Mouse (Mus musculus) ovary, postnatal 36 days (tissue): ENCODE measurements around the gene Tmigd1.
"Not testable (repeated sequence)": the region's sequence is repeated elsewhere in the genome, so short reads cannot be mapped to it uniquely, and the experiment has no call there.

Source experiments
- DNase-seq: peaks from one replicate; pipeline ENCODE4 v3.0.0; 2022; ENCODE audit warnings: low spot score, mixed read lengths

Gene Tmigd1

DNA sequence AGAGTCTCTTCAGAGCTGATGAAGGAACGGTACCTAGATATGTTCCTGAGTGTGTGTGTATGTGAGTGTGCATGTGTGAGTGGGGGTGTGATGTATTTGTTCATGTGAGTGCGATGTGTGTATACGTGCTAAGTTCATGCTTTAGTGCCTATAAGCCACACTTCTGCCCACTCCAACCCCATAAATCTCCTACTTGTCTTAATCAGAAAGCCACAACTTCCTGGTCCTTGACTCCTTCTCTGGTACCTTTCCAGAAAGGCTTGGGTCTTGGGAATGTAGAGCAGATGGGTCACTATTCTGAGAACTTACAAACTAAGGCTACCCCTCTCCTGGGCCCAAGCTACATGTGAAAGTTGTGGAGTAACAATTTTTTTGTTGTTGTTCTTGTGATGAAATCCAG is 3.2 kb upstream of the Tmigd1 start:
- DNase-seq: no peak

DNA sequence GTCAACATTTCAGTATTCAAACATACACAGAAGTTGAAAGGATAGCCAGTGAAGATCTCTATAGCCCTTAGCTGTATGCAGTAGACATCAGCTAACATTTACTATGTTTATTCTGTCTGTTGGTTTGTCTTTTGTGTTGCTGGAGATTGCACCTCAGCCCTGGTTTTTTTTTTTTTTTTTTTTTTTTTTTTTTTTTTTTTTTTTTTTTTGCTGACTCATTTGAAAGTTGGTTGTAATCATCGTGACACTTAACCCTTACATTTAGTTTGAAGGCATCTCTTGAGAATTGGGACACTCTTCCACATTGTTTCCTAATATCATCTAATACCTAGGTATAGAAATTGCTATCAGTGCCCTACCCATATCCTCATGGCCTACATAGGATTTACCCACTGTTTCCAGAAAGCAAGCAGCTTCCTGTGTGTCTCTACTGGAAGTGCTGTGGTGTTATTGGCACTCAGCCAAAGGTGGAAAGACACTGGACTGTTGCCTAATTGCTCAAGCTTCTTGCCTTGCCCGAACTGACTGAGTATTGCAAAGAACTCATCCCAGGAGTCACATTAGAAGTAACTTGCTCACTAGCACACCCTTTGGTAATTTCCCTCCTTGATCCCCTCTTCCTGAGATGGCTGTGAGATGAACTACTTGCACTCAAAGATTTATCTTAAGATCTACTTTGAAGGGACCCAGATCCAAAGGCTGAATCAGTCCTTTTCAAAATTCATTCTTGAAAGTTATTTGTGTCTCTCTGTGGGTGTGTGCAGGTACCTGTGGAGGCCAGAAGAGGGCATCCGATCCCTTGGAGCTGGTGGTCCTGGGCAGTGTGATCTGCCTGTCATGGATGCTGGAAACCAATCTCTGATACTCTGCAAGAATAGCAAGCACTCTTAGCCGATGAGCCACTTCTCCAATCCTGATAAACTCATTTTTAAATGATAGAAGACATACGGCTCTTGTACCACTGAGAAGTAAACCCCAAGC is 1.9 kb upstream of the Tmigd1 start:
- DNase-seq: no peak

DNA sequence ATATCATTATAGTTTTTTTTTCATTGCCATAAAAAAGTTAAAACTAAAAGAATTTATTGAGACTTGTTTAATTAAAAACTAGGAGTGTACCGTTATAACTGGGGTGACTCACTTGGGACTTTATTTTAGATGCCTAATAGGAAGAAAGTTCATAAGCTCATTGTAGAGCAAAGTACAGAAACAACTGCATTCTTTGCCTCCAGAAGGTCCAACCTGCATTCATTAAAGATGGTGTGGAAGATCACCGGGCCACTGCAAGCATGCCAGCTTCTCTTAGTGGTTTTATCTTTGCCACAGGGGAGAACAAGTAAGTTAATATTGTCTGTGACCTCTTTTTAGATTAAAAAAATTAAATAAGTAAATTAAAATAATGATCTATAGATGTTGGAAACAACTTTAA is 2.4 kb downstream of the Tmigd1 start:
- DNase-seq: no peak

DNA sequence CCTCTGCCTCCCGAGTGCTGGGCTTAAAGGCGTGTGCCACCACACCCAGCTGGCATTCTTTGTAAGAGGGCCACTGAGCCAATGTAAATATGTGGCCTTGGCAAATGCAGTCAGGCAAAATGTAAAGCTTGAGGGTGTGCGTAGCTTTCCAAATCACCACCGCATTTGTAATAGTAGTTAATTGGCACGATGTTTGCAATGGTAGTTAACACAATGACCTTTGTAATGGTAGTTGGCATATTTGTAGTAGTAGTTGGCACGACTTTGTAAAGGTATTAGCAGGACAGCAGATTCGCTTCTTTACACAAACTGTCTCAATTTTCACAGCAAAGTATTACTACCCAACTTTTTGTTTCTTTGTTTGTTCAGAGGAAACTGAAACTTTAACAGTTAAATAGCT is 6.7 kb downstream of the Tmigd1 start:
- DNase-seq: no peak

DNA sequence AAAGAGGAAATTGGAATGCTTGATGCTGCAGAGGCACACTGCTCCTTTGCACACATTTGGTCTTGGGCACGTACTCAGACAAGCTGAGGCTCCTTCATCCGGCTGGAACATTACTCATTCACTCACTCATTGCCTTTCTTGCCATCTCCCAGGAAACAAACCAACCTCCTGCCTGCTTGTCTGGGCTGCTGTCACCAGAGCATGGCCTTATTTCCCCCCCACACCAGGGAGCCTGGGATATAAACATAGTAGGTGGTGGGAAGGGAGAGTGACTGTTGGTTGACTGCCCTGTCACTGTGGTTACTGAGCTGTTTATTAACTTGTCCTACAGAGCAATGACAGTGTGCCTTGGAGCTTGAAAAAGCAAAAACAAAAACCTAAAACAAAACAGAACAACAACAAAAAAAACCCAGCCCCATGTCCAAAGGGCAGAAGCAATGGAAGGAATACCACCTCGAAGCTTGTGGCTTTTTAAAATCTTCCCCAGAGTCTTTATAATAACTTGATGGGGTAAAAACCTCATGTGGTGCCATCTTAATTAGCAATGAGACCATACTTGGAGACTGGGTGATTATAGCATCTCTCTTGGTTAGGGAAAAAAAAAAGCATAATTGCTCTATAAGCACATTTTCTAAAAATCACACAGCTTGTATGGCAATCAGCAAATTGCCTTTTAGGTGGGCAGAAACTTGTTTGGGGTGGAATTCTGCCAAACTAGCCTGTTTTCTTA is 9.5 kb downstream of the Tmigd1 start:
- no peak for DNase-seq

DNA sequence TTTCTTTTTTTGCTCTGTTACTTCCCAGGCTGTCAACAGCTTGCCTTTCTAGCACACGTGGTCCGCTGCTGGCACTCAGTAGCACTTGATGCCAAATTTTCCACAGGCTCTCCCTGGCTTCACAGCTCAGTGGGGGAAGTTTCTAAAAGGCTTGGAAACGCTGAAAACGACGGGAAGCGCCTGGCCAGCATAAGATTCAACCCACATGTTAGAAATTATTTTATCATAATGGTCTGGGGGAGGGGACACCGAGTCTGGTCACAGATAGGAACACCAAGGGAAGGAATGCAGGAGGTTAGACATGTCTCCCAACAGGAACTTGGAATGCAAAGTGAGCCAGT is 10.1 kb downstream of the Tmigd1 start:
- no peak for DNase-seq

DNA sequence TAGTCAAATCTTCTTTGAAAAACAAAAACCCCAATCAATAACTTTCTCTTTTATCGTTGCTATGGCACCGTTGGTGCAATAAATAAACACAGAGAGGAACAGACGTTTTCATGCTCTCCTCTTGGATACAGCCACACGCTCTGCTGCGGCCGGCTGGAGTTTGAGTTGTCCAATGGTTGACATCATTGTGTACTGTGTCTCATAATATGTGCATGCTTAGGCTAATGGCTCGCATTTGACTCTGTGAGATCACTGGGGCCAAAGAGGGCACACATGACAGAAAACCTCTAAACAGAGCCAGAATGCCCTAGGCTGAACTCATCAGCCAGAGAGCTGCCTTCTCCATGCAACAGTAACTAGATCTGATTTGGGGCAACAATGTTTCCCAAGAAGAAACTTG is 12.4 kb downstream of the Tmigd1 start:
- DNase-seq: no peak

DNA sequence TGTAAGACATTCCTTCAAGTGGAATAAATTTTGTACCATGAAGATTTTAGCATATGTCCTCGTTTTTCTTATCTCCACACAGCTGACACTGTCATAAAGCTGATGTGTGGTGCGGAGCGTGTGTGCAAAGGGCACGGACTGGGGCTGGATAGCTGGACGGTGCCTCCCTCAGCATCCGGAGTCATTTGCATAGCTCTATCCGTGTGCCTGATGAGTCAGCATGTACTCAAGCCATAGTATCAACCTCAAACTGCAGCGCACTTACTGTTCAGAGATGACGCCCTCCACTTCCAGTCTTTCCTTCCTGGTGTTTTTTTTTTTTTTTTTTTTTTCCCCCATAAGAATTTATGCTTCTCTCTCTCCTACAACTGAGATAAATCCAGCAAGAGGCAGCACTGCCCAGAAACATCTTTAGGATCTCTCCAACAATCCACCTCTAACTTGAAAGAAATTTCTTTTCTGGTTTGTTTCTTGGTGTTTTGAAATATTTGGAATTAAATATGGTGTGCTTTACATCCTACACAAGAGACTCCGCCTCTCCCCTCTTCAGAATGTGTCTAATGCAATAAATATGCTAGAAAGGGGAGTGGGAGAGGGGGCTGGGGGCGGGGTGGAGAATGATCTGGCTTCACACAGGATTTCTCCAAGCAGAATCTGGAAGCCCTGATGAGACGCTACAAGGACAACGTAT is 14.7 kb downstream of the Tmigd1 start:
- DNase-seq: no peak

DNA sequence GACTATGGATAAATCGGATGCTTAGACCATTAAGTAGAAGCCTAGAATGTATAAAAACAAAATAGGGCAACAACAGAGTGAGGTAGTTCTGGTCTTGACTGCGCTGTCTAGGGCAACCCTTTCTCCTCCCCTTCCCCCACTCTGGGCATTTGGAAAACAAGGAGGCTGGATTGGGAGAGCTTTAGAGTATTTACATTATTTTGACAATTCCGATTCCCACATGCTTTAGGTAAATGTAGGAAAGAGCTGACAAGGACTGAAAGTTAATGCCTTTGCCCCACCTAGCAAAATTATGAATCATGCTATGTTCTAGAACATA is 15.2 kb downstream of the Tmigd1 start:
- no peak for DNase-seq

DNA sequence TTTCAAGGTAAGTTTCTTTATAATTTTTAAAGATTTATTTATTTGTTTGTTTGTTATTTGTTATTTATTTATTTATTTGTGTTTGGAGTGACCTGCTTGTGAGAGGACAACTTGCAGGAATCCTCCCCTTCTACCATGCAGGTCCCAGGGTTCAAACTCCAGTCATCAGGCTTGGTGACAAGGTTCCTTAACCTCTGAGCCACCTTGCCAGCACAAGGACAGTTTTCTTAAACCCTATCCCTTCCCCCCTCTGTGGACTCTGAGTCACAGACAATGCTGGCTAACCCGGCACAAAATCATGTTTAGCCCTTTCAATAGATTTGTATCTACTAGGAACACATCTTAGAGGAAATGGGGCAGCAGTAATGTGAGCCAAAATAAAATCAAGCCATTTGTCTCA is 18.6 kb downstream of the Tmigd1 start:
- no peak for DNase-seq

DNA sequence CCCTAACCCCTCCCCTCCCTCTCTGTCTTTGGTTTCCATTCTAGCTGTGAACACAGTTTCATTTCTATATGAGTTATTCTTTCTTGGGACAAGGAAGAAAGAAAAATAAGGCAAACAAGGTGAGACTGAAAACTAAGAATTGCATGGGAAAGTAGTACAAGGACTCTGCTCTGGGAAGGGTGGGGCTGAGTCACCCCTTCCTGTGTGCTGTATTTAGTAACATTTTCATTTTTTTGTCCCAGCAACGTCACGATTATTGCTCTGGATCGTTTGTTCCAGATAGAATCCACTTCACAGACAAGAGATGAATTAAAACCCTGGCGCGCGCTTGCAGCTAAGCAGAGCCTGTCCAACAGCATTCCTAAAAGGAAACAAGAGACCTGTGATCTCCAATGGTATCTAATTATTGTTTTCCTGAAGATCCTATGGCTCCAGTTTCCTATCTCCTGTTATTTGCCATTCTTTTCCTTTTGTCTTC is 22.8 kb downstream of the Tmigd1 start, which contains the start of gene Blmh:
Gene Blmh (plus strand): TSS at position 51 of the 478 bp plus-strand sequence.
- no peak for DNase-seq

DNA sequence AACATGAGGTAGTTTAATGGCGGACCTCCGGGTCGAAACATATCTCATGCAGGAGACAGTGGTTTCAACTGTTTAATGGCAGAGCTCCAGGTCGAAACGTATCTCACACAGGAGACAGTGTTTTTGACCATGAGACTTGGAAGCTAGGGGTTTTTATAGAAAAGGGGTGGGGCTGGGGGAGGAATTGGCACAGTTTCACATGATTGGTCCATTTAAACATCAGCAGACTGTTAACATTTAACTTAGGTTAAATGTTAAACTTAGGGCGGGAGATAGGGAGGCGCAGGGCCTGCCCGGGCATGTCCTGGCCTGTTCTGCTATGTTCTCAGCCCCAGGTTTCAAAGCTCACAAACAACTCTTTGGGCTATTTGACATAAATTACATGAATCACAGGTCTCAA is 26.6 kb downstream of the Tmigd1 start:
- DNase-seq: not testable (repeated sequence)

DNA sequence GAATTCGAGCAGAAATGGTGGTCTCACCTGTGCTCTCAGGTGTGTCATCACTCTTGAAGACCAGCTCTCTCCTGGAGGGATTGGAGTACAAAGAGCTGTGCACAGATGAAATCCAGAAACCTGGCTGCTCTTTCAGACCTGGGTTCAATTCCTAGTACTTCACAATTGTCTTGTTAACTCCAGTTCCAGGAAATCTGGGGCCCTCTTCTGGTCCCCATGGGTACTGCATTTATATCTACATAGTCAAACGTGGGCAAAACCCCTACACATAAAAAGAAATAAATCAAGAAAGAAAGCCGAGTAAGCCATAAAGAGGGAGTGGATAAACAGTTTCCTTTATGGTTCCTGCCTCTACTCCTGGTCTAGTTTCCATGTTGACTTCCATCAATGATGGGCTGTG is 31.2 kb downstream of the Tmigd1 start:
- DNase-seq: no peak

DNA sequence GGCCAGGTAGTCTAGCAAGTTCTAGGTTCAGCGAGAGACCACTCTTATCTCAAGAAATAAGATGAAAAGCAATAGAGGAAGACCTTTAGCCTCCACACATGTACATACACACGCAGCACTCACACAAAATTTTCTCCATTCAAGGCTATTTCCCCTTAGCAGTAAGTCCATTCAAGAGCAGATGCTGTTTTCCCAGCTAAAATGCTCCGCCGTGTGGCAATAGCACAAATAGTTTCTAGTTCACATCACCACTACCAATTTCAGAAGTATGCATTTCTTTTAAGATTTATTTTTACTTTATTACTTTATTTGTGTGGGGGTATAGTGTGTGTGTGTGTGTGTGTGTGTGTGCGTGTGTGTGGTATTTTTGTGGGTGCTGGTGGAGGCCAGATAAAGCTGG is 34.6 kb downstream of the Tmigd1 start:
- DNase-seq: no peak

DNA sequence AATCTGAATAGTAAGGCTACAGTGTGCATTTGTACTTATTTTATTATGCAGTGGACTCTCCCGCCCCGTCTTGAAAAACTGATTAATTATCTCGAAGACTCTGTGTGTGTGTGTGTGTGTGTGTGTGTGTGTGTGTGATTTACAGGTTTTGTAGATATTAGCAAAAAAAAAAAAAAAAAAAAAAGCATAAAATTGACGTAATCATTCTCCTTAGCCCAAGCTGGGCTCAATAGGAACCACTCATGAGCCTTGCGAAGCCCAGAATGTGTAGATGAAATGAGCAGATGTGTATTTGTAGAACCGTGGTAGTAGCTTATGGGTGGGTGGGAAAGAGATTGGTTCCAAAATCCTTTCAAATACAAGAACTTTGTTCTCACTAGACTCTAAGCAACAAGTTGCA is 42.9 kb downstream of the Tmigd1 start:
- DNase-seq: no peak

DNA sequence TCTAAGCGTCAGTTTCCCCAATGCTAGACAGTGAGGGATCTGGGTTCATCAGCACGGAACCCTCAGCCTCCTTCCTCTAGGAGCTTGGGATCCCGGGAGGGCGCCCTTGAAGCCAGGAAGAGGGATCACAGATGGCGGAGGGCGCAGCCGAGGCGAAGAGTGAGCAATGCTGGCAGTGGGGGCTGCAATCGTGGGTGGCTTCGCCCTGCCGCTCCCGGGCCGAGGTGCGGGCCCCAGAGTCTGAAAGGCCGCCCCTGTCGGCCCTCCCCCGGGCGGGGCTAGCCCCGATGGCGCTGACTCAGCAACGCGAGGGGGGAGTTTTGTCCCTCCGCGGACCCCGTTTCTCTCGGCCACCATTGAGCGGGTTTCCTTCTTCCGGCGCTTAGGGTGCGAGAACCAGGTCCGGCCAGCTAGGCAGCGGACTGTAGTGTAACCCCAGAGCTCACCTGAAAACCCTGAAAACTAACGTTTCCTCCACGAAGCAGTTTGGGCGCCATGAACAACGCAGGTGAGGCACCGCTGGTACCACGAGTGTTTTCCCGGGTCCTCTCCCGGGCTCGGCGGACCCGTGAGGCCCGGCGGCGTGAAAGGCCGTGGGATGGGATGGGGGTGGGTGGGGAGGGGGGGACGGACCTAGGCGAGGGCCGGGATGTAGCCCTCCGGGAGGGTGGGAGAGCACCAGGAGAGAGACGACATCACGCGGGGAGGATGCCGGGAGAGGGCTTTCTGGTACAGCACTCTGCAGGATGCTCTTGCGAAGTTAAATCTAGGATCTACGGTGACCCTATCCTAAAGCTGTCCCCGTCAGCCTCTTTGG is 43.6 kb downstream of the Tmigd1 start:
- DNase-seq: peak; percentile 97

DNA sequence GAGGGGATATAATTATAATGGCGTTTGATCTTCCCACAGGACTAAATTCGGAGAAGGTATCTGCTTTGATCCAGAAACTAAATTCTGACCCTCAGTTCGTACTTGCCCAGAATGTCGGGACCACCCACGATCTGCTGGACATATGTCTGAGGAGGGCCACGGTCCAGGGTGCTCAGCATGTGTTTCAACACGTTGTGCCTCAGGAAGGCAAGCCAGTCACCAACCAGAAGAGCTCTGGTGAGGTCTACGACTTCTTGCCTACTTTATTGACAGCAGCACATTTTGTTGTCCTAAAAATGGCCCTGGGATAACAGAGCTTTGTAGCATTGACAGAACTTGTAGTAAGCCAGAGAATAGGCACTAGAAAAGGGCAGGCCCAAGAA is 44.2 kb downstream of the Tmigd1 start:
- no peak for DNase-seq

DNA sequence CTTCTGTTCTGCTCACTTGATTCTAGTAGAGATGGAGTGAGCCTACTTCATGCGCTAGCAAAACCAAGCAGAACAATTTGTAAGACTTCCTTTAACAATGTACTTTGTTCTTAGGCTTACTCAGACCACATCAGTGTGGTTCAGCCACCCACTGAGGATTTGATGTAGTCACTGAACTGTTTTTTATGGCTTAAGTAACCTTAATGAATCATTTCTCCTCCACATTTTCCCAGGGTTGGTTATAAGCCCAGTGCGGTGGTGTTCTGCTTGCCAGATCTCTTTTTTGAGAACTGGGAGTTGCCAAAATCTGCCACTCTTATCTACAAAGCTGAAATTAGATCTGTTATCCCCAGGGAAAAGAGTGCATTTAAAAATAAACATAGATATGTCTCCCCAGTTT is 51.6 kb downstream of the Tmigd1 start:
- no peak for DNase-seq

DNA sequence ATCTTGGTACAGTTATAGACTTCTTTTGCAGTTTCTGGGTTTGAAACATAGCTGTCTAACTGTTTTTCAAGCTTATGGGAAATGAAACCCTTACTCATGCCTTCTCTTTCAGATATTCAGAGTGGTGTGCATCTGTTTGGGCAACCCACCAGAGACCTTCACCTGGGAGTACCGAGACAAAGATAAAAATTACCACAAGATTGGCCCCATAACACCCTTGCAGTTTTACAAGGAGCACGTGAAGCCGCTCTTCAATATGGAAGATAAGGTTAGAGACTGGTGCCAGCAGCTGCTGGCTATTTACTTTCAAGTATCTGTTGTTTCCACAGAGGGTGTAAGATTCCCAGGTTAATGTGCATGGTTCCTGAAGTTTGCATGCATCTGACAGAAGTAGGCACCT is 63.7 kb downstream of the Tmigd1 start:
- DNase-seq: no peak
